Mouse (Mus musculus) liver, embryonic 14.5 days (tissue): ENCODE measurements around the gene Mpdu1.
A peak's percentile ranks its signal among the peaks of the same experiment; 100 is the strongest.

Source experiments
- CTCF ChIP-seq: IDR thresholded peaks from 2 replicates; pipeline ENCODE4 v1.5.1; 2016; ENCODE audit warnings: antibody characterized with exemption, low read depth, control low read depth
- EP300 ChIP-seq: IDR thresholded peaks from 2 replicates; pipeline ENCODE4 v1.6.1; 2016; ENCODE audit warnings: antibody characterized with exemption, low read depth

GRCm38 (mm10) chr11:69632284-69633089 is 30.0 kb downstream of the Mpdu1 start, which contains the start of gene Fxr2:
- TF ChIP-seq CTCF (peak; percentile 94), EP300 (no peak)
